Mouse (Mus musculus) heart, embryonic 11.5 days (tissue): ENCODE measurements around the gene Pip4k2c. TPM values are rescaled to one million over a fixed set of nuclear protein-coding genes. Genes with fewer than 3 reads are reported as not detected.

Source experiments
- ATAC-seq: fragments of 200-750 bp; cut with Nextera tagmentation; replicated peaks from 2 replicates; pipeline ENCODE4 v1.8.0; 2017; ENCODE audit warnings: moderate library complexity; ENCODE audit not compliant: insufficient number of reproducible peaks, low FRiP score, low TSS enrichment
- H3K27ac ChIP-seq: fragments of 300-500 bp; sonication (generic); 2 replicates; pipeline ENCODE4 v1.5.1; 2014; ENCODE audit warnings: mild to moderate bottlenecking, low read depth, low read length
- H3K27me3 ChIP-seq: fragments of 300-500 bp; sonication (generic); 2 replicates; pipeline ENCODE4 v1.6.1; 2014; ENCODE audit warnings: mild to moderate bottlenecking, low read length, mixed read lengths; ENCODE audit not compliant: control insufficient read depth, insufficient read depth
- H3K36me3 ChIP-seq: fragments of 300-500 bp; sonication (generic); 2 replicates; pipeline ENCODE4 v1.6.1; 2014; ENCODE audit warnings: mild to moderate bottlenecking, low read length, moderate library complexity, mixed read lengths; ENCODE audit not compliant: control insufficient read depth, insufficient read depth
- H3K4me1 ChIP-seq: fragments of 300-500 bp; sonication (generic); 2 replicates; pipeline ENCODE4 v1.6.1; 2014; ENCODE audit warnings: low read length; ENCODE audit not compliant: control insufficient read depth, insufficient read depth
- H3K4me2 ChIP-seq: fragments of 300-500 bp; sonication (generic); 2 replicates; pipeline ENCODE4 v1.6.1; 2014; ENCODE audit warnings: mild to moderate bottlenecking, moderate library complexity
- H3K4me3 ChIP-seq: fragments of 300-500 bp; sonication (generic); 2 replicates; pipeline ENCODE4 v1.5.1; 2014; ENCODE audit warnings: low read depth, low read length
- H3K9ac ChIP-seq: fragments of 300-500 bp; sonication (generic); 2 replicates; pipeline ENCODE4 v1.6.1; 2014; ENCODE audit warnings: mild to moderate bottlenecking, low read depth, low read length, moderate library complexity
- H3K9me3 ChIP-seq: fragments of 300-500 bp; sonication (generic); replicated peaks from 2 replicates; pipeline ENCODE4 v1.6.1; 2016; ENCODE audit warnings: low read length; ENCODE audit not compliant: control insufficient read depth
- WGBS: fragments of 180-500 bp; shearing (Covaris S2); extraction: QIAGEN DNeasy Blood & Tissue Kit; methylation state at CpG from one replicate; pipeline ENCODE4 v1.1.7; 2014; ENCODE audit not compliant: insufficient replicate concordance; 5-methylcytosine and 5-hydroxymethylcytosine counted together
- polyA plus RNA-seq: library from polyadenylated mRNA; unstranded; fragments of >200 nt; fragmentation: Nextera tagmentation; extraction: Ambion mirVana; gene quantifications from 2 replicates; pipeline ENCODE4 v1.2.1, GENCODE M21; 2014

The Pip4k2c gene
- polyA plus RNA-seq, 1 experiment from 2014 or later, result 20.8 TPM

GRCm38 (mm10) chr10:127204589-127204988 lies 6.8 kb downstream of the Pip4k2c start:
- H3K9ac ChIP-seq, result peak overlapping the region; percentile 4; the same call in 1 of the 2 replicates

DNA sequence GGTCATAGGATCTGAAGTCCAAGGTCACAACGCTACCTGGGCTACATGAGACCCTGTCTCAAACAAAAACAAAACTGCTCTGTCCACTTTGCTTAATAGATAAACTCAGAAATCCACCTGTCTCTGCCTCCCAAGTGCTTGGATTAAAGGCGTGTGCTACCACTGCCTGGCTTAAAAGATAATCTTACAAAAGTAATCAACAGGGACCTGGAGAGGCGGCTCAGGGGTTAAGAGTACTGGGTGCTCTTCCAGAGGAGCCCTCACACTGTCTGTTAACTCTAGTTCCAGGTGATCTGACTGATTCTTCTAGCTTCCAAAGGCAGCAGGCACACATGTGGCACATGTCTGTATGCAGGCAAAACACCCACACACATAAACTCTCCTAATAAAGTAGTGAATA lies 8.3 kb downstream of the Pip4k2c start:
- H3K9ac ChIP-seq, result no peak overlapping the region
- H3K27ac ChIP-seq, result peak overlapping the region; percentile 13; the same call in 1 of the 2 replicates
- ATAC-seq, result peak; percentile 58; the same call in 1 of the 2 replicates

More at GRCm38 (mm10) chr10:127204589-127204988, 6.8 kb downstream of the Pip4k2c start:
- ATAC-seq, result no peak
- H3K4me1 ChIP-seq, result peaks cover 2% of the 10 kb centered on the region; the same call in 1 of the 2 replicates
- 70% methylated on average over 5 of the region's 5 CpGs for WGBS
- peaks cover 21% of the 10 kb centered on the region for H3K36me3 ChIP-seq
- peak overlapping the region; percentile 89 for H3K27ac ChIP-seq
- H3K4me3 ChIP-seq, result no peak overlapping the region
- no peaks in the 10 kb centered on the region for H3K27me3 ChIP-seq
- no peaks in the 10 kb centered on the region for H3K9me3 ChIP-seq
- H3K4me2 ChIP-seq, result peak overlapping the region; percentile 29; the same call in 1 of the 2 replicates

GRCm38 (mm10) chr10:127200279-127200678 lies 11.1 kb downstream of the Pip4k2c start:
- H3K36me3 ChIP-seq, result peaks cover 10% of the 10 kb centered on the region
- WGBS, result 81% methylated on average over 8 of the region's 8 CpGs

More for the DNA sequence above, 8.3 kb downstream of the Pip4k2c start:
- H3K4me1 ChIP-seq, result peaks cover 2% of the 10 kb centered on the region; the same call in 1 of the 2 replicates
- H3K9me3 ChIP-seq, result no peaks in the 10 kb centered on the region
- 71% methylated on average over 3 of the region's 3 CpGs for whole genome bisulfite sequencing
- 0 out of 2 replicates have a peak overlapping the region, but pooled peaks have one; percentile 9 for H3K4me2 ChIP-seq
- H3K36me3 ChIP-seq, result peaks cover 21% of the 10 kb centered on the region
- H3K27me3 ChIP-seq, result no peaks in the 10 kb centered on the region
- H3K4me3 ChIP-seq, result no peak overlapping the region

DNA sequence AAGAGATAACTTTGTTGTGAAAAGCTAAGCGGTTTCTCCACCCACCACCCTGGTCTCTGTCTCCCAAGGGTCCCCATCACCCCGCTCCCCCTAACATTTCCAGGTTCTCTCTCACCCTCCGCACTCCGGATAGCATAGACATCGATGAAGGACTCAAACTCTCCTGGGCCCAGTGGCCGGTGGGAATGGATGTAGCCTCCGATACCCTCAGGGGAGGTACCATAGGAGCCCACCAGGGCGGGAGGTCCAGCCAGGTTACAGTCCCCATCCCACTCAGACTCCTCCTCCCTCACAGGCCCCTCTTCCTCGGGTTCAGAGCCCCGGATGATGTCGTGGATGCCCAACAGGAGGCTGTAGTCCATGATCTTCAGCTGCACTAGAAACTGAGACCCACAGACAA lies 11.9 kb downstream of the Pip4k2c start:
- 83% methylated on average over 11 of the region's 11 CpGs for WGBS
- no peak overlapping the region for H3K9ac ChIP-seq
- H3K27me3 ChIP-seq, result no peaks in the 10 kb centered on the region
- H3K27ac ChIP-seq, result no peak overlapping the region
- H3K9me3 ChIP-seq, result no peaks in the 10 kb centered on the region
- H3K4me1 ChIP-seq, result peaks cover 15% of the 10 kb centered on the region
- ATAC-seq, result no peak
- no peak overlapping the region for H3K4me3 ChIP-seq
- peaks cover 9% of the 10 kb centered on the region for H3K36me3 ChIP-seq
- H3K4me2 ChIP-seq, result no peak overlapping the region

More at GRCm38 (mm10) chr10:127200279-127200678, 11.1 kb downstream of the Pip4k2c start:
- Histone ChIP-seq H3K27me3 (no peaks in the 10 kb centered on the region), H3K4me1 (peaks cover 9% of the 10 kb centered on the region; the same call in 1 of the 2 replicates), H3K4me3 (no peak overlapping the region), H3K9ac (no peak overlapping the region), H3K4me2 (no peak overlapping the region), H3K9me3 (no peaks in the 10 kb centered on the region), H3K27ac (no peak overlapping the region)
- ATAC-seq, result no peak

GRCm38 (mm10) chr10:127199068-127199467 lies 12.3 kb downstream of the Pip4k2c start:
- Histone ChIP-seq H3K27ac (no peak overlapping the region), H3K27me3 (no peaks in the 10 kb centered on the region), H3K9ac (no peak overlapping the region), H3K36me3 (peaks cover 9% of the 10 kb centered on the region), H3K4me2 (no peak overlapping the region), H3K4me3 (no peak overlapping the region), H3K4me1 (peaks cover 18% of the 10 kb centered on the region), H3K9me3 (no peaks in the 10 kb centered on the region)
- WGBS, result 76% methylated on average over 5 of the region's 5 CpGs
- no peak for ATAC-seq

DNA sequence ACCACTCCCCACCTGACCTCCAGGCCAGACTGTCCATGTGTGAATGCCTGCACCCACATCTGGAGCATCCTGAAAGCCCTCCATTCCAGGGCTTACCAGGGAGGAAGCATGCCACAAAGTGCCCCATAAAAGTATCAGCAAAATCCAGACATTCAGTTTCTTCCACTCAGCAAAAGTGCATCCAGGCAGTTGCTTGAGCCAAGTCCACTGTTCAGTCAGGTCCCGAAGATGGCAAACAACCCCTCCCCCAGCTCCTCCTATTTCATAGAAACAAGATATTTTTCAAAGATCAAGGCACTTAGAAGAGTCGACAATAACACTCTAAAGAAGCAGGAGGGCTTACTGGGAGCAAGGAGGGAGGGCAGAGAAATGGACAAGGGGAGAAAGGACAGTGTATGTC lies 12.9 kb downstream of the Pip4k2c start:
- H3K4me3 ChIP-seq, result no peak overlapping the region
- H3K9ac ChIP-seq, result no peak overlapping the region
- WGBS, result 75% methylated on average over 2 of the region's 2 CpGs
- peaks cover 6% of the 10 kb centered on the region for H3K36me3 ChIP-seq
- no peak overlapping the region for H3K27ac ChIP-seq
- H3K4me1 ChIP-seq, result peaks cover 16% of the 10 kb centered on the region
- ATAC-seq, result no peak
- no peaks in the 10 kb centered on the region for H3K9me3 ChIP-seq
- no peaks in the 10 kb centered on the region for H3K27me3 ChIP-seq
- no peak overlapping the region for H3K4me2 ChIP-seq

- Histone ChIP-seq H3K4me1 (peaks cover 16% of the 10 kb centered on the region), H3K27me3 (no peaks in the 10 kb centered on the region), H3K9me3 (no peaks in the 10 kb centered on the region), H3K9ac (no peak overlapping the region), H3K27ac (0 out of 2 replicates have a peak overlapping the region, but pooled peaks have one; percentile 22), H3K4me2 (no peak overlapping the region), H3K4me3 (no peak overlapping the region), H3K36me3 (peaks cover 6% of the 10 kb centered on the region)
- 87% methylated on average over 11 of the region's 11 CpGs for WGBS
- ATAC-seq, result no peak
Measured at GRCm38 (mm10) chr10:127197505-127198110, 13.8 kb downstream of the Pip4k2c start.

DNA sequence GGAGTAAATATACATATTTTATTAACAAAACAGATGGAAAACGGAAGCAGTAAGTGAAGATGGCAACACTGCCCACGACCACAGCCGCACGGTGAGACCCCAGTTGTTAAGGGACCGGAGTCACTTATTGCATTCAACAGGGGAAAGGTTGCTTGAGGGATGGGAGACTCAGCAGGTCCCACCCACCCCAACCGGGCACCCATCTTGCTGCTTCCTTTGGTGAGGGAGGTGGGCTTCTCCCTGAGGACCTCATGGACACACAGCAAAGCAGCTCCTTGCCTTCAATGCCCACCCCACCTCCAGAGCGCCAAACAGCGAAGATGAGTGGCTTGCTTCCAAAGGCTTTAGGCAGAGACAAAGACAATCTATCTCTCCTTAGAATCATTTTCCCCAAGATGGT lies 14.3 kb downstream of the Pip4k2c start:
- H3K9me3 ChIP-seq, result no peaks in the 10 kb centered on the region
- H3K4me1 ChIP-seq, result peaks cover 16% of the 10 kb centered on the region
- peaks cover 4% of the 10 kb centered on the region for H3K36me3 ChIP-seq
- no peak overlapping the region for H3K9ac ChIP-seq
- H3K4me3 ChIP-seq, result no peak overlapping the region
- no peaks in the 10 kb centered on the region for H3K27me3 ChIP-seq
- WGBS, result 91% methylated on average over 8 of the region's 8 CpGs
- no peak overlapping the region for H3K4me2 ChIP-seq
- H3K27ac ChIP-seq, result 0 out of 2 replicates have a peak overlapping the region, but pooled peaks have one; percentile 22
- no peak for ATAC-seq
